Mouse (Mus musculus) ZHBTc4 (cell line): ENCODE data around the gene Anxa2.

Source experiments
- DNase-seq: peaks from one replicate; pipeline ENCODE4 v3.0.0-alpha.2; 2011; ENCODE audit warnings: low read depth, low spot score

Anxa2 gene

GRCm38 (mm10) chr9:69511881-69512590, 58.6 kb downstream of the Anxa2 start:
- DNase-seq = no peak

- no peak for DNase-seq
These were observed 59.3 kb downstream of the Anxa2 start for GRCm38 (mm10) chr9:69512726-69513125.

- no peak for DNase-seq
These were observed 60.8 kb downstream of the Anxa2 start for GRCm38 (mm10) chr9:69514206-69514605.

GRCm38 (mm10) chr9:69515416-69515815, 62.0 kb downstream of the Anxa2 start:
- no peak for DNase-seq

DNA sequence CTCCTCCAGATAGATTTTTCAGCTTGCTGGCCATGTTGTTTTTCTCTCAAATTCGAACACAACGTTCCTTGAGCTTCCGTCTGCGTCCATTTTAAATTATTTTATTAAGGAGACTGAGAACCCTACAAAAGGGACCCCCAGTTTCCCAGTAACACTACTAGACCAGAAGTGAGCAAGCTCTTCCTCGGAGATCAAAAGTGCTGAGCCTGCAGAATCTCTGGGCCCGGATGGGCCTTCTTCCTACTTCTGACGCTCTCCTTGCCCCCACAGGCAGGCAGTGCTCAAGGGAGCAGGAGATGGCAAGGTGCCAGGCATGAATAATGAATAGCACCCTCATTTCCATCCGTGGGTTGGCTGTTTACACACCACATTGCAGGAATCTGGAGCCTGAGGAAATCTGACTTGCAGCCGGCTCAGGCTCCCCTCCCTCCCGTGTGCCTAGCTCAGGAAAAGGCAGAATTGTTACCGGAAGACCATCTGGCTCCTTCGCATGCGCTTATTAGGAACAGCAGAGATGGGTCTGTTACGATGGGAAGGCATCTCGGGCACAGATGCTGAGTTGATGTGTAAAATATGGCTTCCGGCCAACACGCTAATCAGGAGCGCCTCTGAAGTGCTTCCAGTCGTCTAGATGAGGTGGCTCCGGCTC, 64.1 kb downstream of the Anxa2 start:
- no peak for DNase-seq
